Mouse (Mus musculus) CH12.LX (cell line): Measurements from ENCODE around the gene Cplx2.

Source experiments
- CTCF ChIP-seq, 2 experiments: IDR thresholded peaks in 1 of 2; conservative IDR thresholded peaks in 1 of 2; 2 replicates each; pipeline ENCODE4 v1.5.1; 2011 to 2012; ENCODE audit warnings: low read depth in 2 of 2, low read length in 2 of 2, improper control_type of control experiment in 1 of 2, inconsistent platforms in 1 of 2, mild to moderate bottlenecking in 1 of 2, moderate library complexity in 1 of 2
- E2F4 ChIP-seq: IDR thresholded peaks from 2 replicates; pipeline ENCODE4 v1.6.1; 2011; ENCODE audit warnings: low read depth, low read length, improper control_type of control experiment; ENCODE audit not compliant: insufficient replicate concordance
- NRF1 ChIP-seq: IDR thresholded peaks from 2 replicates; pipeline ENCODE4 v1.6.1; 2014; ENCODE audit warnings: low read depth, mild to moderate bottlenecking, inconsistent platforms, low read length, improper control_type of control experiment, moderate library complexity
- POLR2A ChIP-seq: IDR thresholded peaks from 2 replicates; pipeline ENCODE4 v1.6.1; 2011; ENCODE audit warnings: low read depth, mild to moderate bottlenecking, improper control_type of control experiment, low read length
- RAD21 ChIP-seq: IDR thresholded peaks from 2 replicates; pipeline ENCODE4 v1.6.1; 2011; ENCODE audit warnings: low read depth, mild to moderate bottlenecking, low read length, improper control_type of control experiment, moderate library complexity
- TBP ChIP-seq: conservative IDR thresholded peaks from 2 replicates; pipeline ENCODE4 v1.6.1; 2011; ENCODE audit warnings: low read depth, low read length, improper control_type of control experiment
- TCF12 ChIP-seq: IDR thresholded peaks from 2 replicates; pipeline ENCODE4 v1.6.1; 2014; ENCODE audit warnings: low read depth, mild to moderate bottlenecking, inconsistent platforms, low read length, improper control_type of control experiment
- USF1 ChIP-seq: IDR thresholded peaks from 2 replicates; pipeline ENCODE4 v1.6.1; 2014; ENCODE audit warnings: low read depth, mild to moderate bottlenecking, inconsistent platforms, low read length, improper control_type of control experiment

DNA sequence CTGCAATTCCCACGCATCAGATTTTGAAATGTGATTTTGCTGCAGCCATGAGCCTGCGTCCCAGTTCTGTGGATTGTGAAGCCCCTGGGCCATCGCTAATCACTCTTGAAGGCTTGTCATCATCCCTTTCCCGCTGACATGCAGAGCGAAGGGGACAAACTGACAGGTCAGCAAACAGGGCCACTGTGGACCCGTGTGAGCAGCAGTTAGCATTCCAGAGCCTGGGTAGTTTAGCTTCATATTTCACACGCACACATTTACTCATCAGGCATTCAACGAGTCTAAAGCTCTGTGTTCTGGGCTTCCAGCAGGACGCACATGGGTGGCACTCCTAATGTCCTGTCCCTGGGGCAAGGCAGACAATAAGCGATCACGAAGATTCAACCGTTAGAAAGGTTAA is 49.1 kb downstream of the Cplx2 start:
- TF ChIP-seq CTCF (conservative IDR thresholded peaks at IDR 0.05 in 1 of 2, IDR thresholded peaks at IDR 0.05 in 1 of 2; ENCODE audit: low read depth in 2 of 2, low read length in 2 of 2) (no peak), E2F4 (no peak), RAD21 (no peak), POLR2A (no peak), TBP (no peak), NRF1 (no peak), USF1 (no peak), TCF12 (no peak)
